Mouse (Mus musculus) embryonic facial prominence, embryonic 11.5 days (tissue): ENCODE data around the gene Itih5. TPM values are rescaled to one million over a fixed set of nuclear protein-coding genes. Genes with fewer than 3 reads are reported as not detected.

Experiments
- ATAC-seq: fragments of 200-750 bp; cut with Nextera tagmentation; replicated peaks from 2 replicates; pipeline ENCODE4 v1.8.0; 2017; ENCODE audit warnings: low read depth; ENCODE audit not compliant: insufficient number of reproducible peaks, low FRiP score, low TSS enrichment
- DNase-seq: peaks from one replicate; pipeline ENCODE4 v3.0.0-alpha.2; 2015; ENCODE audit warnings: low spot score
- H3K27ac ChIP-seq: fragments of 300-500 bp; sonication (generic); replicated peaks from 2 replicates; pipeline ENCODE4 v1.5.1; 2014; ENCODE audit warnings: mild to moderate bottlenecking, low read depth, low read length, control low read depth
- H3K27me3 ChIP-seq: fragments of 300-500 bp; sonication (generic); 2 replicates; pipeline ENCODE4 v1.6.1; 2014; ENCODE audit warnings: mild to moderate bottlenecking, low read length, moderate library complexity, mixed read lengths; ENCODE audit not compliant: control insufficient read depth, insufficient read depth
- H3K36me3 ChIP-seq: fragments of 300-500 bp; sonication (generic); replicated peaks from 2 replicates; pipeline ENCODE4 v1.6.1; 2014; ENCODE audit warnings: low read depth, mild to moderate bottlenecking, low read length, moderate library complexity, mixed read lengths; ENCODE audit not compliant: control insufficient read depth, insufficient read depth
- H3K4me1 ChIP-seq: fragments of 300-500 bp; sonication (generic); 2 replicates; pipeline ENCODE4 v1.6.1; 2014; ENCODE audit warnings: low read length, mixed read lengths; ENCODE audit not compliant: control insufficient read depth, insufficient read depth
- H3K4me2 ChIP-seq: fragments of 300-500 bp; sonication (generic); 2 replicates; pipeline ENCODE4 v1.6.1; 2014; ENCODE audit warnings: low read depth, mild to moderate bottlenecking, control low read depth, low read length, moderate library complexity
- H3K4me3 ChIP-seq: fragments of 300-500 bp; sonication (generic); 2 replicates; pipeline ENCODE4 v1.5.1; 2014; ENCODE audit warnings: low read depth, low read length, control low read depth
- H3K9ac ChIP-seq: fragments of 300-500 bp; sonication (generic); replicated peaks from 2 replicates; pipeline ENCODE4 v1.6.1; 2014; ENCODE audit warnings: mild to moderate bottlenecking, control low read depth, low read length
- H3K9me3 ChIP-seq: fragments of 300-500 bp; sonication (generic); replicated peaks from 2 replicates; pipeline ENCODE4 v1.6.1; 2016; ENCODE audit warnings: mild to moderate bottlenecking, low read length, inconsistent platforms, mixed read lengths; ENCODE audit not compliant: control insufficient read depth
- WGBS: fragments of 180-500 bp; shearing (Covaris S2); extraction: QIAGEN DNeasy Blood & Tissue Kit; methylation state at CpG from one replicate; pipeline ENCODE4 v1.1.7; 2014; 5-methylcytosine and 5-hydroxymethylcytosine counted together
- polyA plus RNA-seq: library from polyadenylated mRNA; unstranded; fragments of >200 nt; fragmentation: Nextera tagmentation; extraction: Ambion mirVana; gene quantifications from 2 replicates; pipeline ENCODE4 v1.2.1, GENCODE M21; 2014

Itih5 gene
- polyA plus RNA-seq, 1 experiment from 2014 or later = 3.9 TPM

DNA sequence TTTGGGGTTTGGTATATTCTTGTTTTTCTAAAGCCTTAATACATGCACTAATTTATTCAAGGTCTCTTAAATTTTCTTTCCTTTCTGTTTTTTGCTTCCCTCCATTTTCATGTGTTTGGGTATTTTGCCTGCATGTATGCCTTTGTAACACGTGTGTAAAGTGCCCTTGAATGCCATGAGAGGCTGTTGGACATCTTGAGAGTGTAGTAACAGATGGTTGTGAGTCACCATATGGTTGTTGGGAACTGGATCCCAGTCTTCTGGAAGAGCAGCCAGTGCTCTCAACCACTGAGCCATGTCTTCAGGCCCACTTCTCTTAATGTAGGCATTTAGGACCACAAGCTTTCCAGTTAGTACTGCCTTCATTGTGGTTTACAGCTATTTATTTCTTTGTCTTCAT is 135.5 kb downstream of the Itih5 start:
- Histone ChIP-seq H3K4me3 (no peak overlapping the region), H3K9ac (no peak overlapping the region), H3K4me1 (no peaks in the 10 kb centered on the region), H3K27me3 (no peaks in the 10 kb centered on the region), H3K4me2 (no peak overlapping the region), H3K27ac (no peak overlapping the region), H3K36me3 (no peaks in the 10 kb centered on the region), H3K9me3 (no peaks in the 10 kb centered on the region)
- no peak for ATAC-seq
- WGBS = 0% methylated on average over 1 of the region's 1 CpGs
- no peak for DNase-seq

DNA sequence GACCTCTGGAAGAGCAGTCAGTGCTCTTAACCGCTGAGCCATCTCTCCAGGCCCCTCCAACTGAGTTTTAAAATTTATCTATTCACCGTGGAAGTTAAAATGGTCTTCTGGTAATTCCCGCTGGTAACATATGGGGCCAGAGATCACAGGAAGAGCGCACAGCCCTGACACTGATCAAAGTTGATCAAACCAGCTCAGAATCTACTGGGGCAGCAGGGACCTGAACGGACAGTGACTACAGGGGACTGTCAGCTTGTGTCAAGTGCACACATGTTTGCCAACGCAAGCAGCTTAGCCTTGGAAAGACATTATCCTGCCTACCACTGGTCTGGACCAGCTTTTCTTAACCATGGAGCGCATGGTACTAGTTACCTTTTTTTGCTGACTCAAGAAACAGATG is 136.7 kb downstream of the Itih5 start:
- H3K36me3 ChIP-seq = no peaks in the 10 kb centered on the region
- 72% methylated on average over 7 of the region's 7 CpGs for WGBS

DNA sequence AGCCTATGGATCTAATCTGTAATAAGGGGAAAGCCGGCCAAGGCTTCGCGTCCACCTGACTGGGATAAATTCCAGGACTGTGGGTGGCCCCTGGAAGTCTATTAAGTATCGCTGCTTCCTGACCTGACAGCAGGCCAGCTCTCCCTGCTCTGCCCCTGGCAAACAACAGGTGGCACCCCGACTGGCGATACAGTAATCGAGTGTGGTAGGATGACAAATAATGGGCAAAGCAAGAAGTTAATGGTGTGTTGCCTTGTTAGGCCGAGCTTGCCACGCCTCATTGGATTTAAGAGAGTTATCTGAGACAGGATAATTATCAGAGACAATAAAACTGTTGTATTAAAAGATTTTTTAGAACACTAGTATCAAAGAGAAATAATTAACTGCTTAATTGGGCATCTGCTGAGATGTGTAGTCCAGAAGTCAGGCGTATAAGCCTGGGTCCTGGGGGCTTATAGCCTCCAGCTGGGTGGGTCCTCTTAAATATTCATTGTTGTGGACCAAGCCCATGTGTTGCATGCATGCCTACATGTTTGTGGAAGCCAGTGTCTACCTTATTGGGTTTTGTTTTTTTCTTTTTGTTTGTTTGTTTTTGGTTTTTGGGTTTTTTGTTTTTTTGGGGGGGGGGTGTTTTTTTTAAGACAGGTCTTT is 140.3 kb downstream of the Itih5 start:
- Histone ChIP-seq H3K27ac (no peak overlapping the region), H3K9ac (no peak overlapping the region), H3K27me3 (no peaks in the 10 kb centered on the region), H3K4me3 (no peak overlapping the region), H3K4me2 (no peak overlapping the region), H3K9me3 (no peaks in the 10 kb centered on the region), H3K36me3 (no peaks in the 10 kb centered on the region), H3K4me1 (no peaks in the 10 kb centered on the region)
- ATAC-seq (no peak), DNase-seq (no peak)
- WGBS = 29% methylated on average over 10 of the region's 10 CpGs

More for the DNA sequence above, 136.7 kb downstream of the Itih5 start:
- Histone ChIP-seq H3K9me3 (no peaks in the 10 kb centered on the region), H3K4me1 (no peaks in the 10 kb centered on the region), H3K27ac (no peak overlapping the region), H3K27me3 (no peaks in the 10 kb centered on the region), H3K9ac (no peak overlapping the region), H3K4me3 (no peak overlapping the region), H3K4me2 (no peak overlapping the region)
- DNase-seq (no peak), ATAC-seq (no peak)

DNA sequence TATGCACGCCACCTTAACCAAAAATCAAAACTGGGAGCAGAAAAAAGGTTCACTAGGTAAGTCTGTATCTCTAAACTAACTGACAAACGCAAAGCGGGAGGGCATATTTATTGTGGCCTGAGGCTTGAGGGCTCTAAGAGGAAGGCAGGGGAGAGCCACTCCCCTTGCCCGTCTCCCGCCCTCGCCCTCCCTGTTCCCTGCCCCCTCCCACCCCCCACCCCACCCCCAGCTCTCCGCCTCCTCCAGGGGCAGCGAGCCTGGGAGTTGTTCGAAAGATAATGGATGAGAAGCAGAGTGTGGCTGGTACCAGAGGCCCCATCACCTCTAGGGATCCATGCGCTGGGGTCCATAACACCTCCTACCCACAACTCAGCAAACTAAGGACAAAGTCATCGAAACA is 142.5 kb downstream of the Itih5 start:
- Histone ChIP-seq H3K27ac (no peak overlapping the region), H3K9ac (no peak overlapping the region), H3K4me1 (no peaks in the 10 kb centered on the region), H3K4me2 (peak overlapping the region; percentile 8), H3K36me3 (no peaks in the 10 kb centered on the region), H3K9me3 (no peaks in the 10 kb centered on the region), H3K27me3 (no peaks in the 10 kb centered on the region), H3K4me3 (no peak overlapping the region)
- no peak for ATAC-seq
- peak; percentile 18 for DNase-seq
- 9% methylated on average over 11 of the region's 11 CpGs for WGBS

DNA sequence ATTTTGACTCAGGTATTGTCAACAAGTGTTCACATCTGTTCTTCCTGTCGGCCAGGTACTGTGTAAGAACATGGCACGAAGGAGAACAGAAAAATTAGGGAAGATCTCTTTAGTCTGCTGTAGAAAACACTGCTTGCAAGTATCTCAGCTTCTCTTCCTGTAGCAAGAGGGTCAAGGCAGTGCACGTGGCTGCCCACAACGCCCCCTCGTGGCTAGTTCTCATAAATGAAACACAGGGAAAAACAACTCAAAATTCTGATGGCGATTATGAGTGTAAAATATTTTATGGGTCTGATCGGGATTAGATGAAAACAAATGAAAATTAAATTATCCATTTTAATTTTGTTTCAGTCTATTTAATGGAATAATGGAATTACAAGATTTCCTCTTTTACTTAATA is 146.9 kb downstream of the Itih5 start:
- WGBS = 45% methylated on average over 7 of the region's 7 CpGs
- no peak for ATAC-seq
- peak; percentile 43 for DNase-seq

DNA sequence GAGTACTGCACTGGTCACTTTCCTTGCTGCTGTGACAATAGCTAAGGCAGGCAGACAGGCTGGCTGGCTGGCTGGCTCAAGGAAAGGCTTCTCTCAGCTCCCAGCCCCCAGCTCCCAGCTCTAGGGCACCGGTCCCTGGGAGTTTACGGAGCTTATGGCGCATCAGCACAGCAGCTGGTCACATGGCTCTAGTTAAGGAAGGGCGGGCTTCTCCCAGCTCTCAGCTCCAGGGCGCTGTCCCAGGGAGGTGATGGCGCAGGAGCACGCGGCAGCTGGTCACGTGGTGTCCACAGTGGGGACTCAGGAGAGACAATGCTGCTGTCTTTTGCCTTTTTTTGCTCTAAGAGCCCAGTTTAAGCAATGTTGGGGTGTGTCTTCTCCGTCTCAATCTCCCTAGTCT is 147.4 kb downstream of the Itih5 start:
- Histone ChIP-seq H3K4me2 (peak overlapping the region; percentile 22), H3K27ac (no peak overlapping the region), H3K27me3 (no peaks in the 10 kb centered on the region), H3K36me3 (no peaks in the 10 kb centered on the region), H3K4me3 (no peak overlapping the region), H3K9me3 (no peaks in the 10 kb centered on the region), H3K4me1 (no peaks in the 10 kb centered on the region), H3K9ac (no peak overlapping the region)
- WGBS = 20% methylated on average over 10 of the region's 10 CpGs
- ATAC-seq = peak; percentile 85
- DNase-seq = peak; percentile 71

More for the DNA sequence above, 146.9 kb downstream of the Itih5 start:
- H3K27ac ChIP-seq = no peak overlapping the region
- H3K9ac ChIP-seq = no peak overlapping the region
- H3K9me3 ChIP-seq = no peaks in the 10 kb centered on the region
- no peaks in the 10 kb centered on the region for H3K27me3 ChIP-seq
- H3K4me3 ChIP-seq = no peak overlapping the region
- H3K4me1 ChIP-seq = no peaks in the 10 kb centered on the region
- no peak overlapping the region for H3K4me2 ChIP-seq
- H3K36me3 ChIP-seq = no peaks in the 10 kb centered on the region

DNA sequence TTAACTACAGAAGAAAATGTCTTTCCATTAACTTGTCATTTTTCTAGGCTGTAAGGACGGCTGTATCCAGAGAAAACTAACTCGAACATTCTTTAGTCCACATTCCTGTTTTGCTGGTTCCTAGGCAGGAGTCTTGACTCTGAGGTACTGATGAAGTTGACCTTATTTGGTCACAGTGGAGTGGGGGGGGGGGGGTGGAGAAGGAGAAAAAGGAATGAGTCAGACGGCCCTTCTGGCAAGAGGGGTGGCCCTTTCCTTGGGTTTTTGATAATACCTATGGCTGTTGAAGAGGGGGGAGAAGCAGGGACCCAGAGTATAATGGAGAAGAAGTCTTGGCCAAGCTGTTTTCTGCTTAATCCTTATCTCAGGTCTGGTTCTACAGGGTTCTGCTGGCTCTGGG is 148.0 kb downstream of the Itih5 start:
- Histone ChIP-seq H3K36me3 (no peaks in the 10 kb centered on the region), H3K9me3 (no peaks in the 10 kb centered on the region), H3K27ac (no peak overlapping the region), H3K27me3 (no peaks in the 10 kb centered on the region), H3K4me2 (no peak overlapping the region), H3K4me3 (no peak overlapping the region), H3K9ac (no peak overlapping the region), H3K4me1 (no peaks in the 10 kb centered on the region)
- ATAC-seq (no peak), DNase-seq (no peak)
- WGBS = 65% methylated on average over 3 of the region's 3 CpGs

DNA sequence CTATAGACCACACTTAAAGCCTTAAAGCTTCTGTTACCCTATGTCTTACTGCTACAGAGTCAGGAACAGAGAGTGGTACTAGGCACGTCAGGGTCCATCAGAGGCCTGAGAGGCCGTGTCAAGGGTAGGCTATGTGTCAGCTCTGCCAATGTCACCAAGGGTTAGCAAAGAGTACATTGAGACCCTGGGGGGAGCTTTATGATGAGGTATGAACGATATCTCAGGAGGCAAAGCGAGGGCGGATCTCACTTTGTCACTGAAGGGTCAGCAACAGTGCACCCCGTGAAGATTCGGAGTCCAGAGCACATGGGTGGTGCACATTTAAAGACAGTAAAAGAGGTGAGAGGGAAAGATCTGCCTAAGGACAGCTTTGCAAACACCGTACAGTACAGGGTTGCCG is 148.6 kb downstream of the Itih5 start:
- H3K36me3 ChIP-seq = no peaks in the 10 kb centered on the region
- H3K4me3 ChIP-seq = no peak overlapping the region
- no peak overlapping the region for H3K9ac ChIP-seq
- DNase-seq (no peak), ATAC-seq (no peak)
- H3K9me3 ChIP-seq = no peaks in the 10 kb centered on the region
- H3K4me1 ChIP-seq = no peaks in the 10 kb centered on the region
- H3K27me3 ChIP-seq = no peaks in the 10 kb centered on the region
- 93% methylated on average over 9 of the region's 9 CpGs for WGBS
- no peak overlapping the region for H3K4me2 ChIP-seq
- H3K27ac ChIP-seq = no peak overlapping the region
